Mouse (Mus musculus) neutrophil, adult 5-6 weeks (primary cell): Measurements from ENCODE around the gene Atp8a2. TPM values are rescaled to one million over a fixed set of nuclear protein-coding genes. Genes with fewer than 3 reads are reported as not detected.
"Not testable (repeated sequence)": the region's sequence is repeated elsewhere in the genome, so short reads cannot be mapped to it uniquely, and the experiment has no call there.

Experiments used
- ATAC-seq: fragments of 151-379, 151-347 bp; 2 replicates; pipeline ENCODE4 v1.8.0; 2017; ENCODE audit warnings: mild to moderate bottlenecking, moderate TSS enrichment; ENCODE audit not compliant: insufficient number of reproducible peaks, poor library complexity, low FRiP score, severe bottlenecking; ENCODE audit errors: extremely low read depth
- total RNA-seq: library from RNA; stranded (forward); fragments of 200-1000 nt; gene quantifications from 2 replicates; pipeline ENCODE4 v1.2.3, GENCODE M21; 2017

Gene Atp8a2
- total RNA-seq, 1 experiment from 2014 or later: 0.23 TPM

GRCm38 (mm10) chr14:59820115-59820419 lies 376.9 kb downstream of the Atp8a2 start:
- ATAC-seq: no peak

DNA sequence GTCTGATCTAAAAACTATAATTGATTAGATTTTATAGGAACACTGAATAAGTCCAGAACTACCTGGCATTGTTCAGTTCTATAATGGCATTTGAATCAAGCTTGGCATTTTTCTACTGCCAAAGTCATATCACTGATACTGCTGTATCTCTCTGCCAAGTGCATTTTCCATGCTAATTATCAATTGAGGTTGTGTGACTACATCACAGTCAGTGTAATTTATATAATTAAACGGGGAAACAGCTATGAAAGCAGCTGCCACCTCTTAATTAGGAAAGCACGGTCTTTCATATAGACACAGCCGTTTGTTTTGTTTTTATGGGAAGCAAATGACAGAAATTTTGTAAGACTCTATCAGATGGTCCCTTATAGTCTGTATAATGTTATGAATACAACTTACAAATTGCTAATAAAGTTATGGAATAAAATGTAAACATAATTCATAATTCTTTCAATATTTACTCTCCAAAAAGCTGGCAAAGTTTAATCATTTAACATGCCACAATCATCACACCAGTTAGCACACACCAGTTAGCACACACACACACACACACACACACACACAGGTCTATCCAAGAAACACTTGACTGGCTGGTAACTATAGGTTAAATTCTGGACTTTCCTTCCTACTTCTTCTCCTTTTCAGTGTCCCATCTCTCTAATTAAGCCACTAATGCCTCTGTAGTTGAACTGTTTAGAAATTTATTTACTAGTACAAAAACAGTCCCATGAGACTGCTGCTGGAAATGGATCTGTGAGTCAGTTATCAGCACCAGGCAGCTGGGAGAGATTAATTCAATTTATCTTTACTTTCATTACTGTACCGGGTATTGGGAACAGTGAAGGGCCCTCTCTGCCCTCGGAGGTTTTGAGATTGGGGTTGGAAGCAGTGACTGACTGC lies 377.5 kb downstream of the Atp8a2 start:
- ATAC-seq: no peak

DNA sequence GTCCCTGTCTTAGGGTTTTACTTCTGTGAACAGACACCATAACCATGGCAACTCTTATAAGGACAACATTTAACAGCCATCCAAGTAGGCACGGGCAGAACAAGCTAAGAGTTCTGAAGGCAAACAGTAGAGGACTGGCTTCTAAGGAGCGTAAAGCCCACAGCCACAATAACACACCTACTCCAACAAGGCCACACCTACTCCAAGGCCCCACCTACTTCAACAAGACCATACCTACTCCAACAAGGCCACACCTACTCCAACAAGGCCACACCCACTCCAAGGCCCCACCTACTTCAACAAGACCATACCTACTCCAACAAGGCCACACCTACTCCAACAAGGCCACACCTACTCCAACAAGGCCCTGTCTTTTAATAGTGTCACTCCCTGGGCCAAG lies 386.7 kb downstream of the Atp8a2 start:
- not testable (repeated sequence) for ATAC-seq

DNA sequence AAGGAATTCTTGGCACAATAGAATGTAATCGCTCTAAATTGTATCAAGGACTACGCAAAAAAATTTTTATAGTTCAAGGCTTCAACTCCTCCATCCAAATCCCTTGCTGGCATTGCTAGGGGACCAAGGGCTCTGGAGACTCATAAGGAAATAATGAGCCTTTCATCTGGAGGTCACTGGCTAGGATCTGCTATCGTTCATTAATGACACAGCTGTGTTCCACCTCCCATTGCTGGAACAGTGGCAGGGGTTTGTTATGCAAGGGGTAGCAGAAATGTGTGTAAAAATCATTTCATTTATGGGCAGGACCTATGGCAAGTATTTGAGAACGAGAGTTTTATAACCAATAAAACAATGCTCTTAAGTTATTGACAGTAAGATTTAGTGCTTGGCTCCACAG lies 387.2 kb downstream of the Atp8a2 start:
- ATAC-seq: no peak

DNA sequence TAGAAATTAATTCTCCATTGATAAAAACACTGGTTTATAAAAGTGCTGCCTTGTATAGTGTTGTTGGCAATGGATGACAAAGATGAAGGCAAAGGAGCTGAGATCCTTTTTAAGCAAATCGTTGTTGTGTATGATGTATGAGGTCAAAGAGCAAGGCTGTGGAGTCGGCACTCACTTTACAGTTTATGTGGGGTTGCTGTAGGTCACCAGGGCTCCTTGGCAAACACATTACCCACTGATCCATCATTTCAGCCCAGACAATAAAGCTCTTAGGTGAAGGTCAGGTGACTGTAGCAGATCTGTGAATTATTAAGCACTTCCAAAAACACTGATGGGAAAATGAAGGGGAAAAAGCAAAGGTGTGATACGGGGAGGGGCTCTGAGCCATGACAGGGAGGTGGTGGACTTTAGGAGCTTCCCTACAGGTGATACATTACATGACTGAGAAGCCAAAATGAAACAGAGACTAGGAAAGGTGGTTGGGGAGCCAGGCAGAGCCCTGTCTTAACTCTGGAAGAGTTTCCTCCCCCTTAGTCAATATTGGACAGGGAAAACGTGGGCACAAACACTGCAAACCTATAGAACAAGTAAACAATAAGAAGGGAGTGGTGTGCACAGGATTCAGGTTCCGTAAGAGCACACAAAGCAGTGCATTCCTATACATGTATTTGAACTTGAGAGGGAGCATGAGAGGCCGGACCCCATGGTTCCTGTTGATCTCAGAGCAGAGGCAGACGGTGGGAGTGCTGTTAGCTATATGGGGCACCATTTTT lies 389.3 kb downstream of the Atp8a2 start:
- ATAC-seq: no peak

DNA sequence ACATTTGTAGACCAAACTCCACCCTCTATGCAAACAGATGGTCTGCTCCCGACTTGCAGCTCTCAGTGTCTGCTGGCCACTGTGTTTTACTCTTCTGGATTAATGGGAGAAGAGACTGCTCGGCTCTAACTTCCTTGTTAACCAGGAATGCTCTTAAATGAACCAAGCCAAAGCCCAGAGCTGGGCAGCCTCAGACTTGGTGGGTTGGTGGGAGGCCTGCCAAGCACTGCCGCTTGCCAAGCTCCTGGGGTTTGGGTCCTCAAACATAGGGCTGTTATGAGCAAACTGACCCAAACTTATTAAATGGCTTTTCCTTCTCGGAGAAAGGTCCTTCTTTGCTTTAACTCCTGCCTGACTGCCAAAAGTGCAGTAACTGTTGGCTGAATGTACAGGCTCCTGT lies 390.1 kb downstream of the Atp8a2 start:
- no peak for ATAC-seq

DNA sequence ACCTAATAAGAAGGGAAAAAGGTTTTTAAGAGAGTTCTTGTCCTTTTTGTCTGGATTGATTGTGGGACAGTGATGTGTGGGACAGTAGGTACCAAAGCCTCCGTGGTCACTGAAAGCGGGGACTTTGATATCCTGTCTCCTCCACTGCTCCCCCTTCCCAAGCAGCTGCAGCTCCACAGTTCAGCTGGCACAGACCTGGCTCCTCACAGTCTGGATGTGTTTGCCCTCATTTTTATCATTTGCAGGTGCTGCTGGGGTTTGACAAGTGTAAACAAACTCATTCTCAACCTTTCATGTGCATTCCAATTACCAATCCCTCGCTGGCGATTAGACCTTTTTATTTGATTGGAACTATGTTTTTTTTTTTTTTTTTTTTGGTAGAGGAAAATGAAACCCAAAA lies 390.8 kb downstream of the Atp8a2 start:
- no peak for ATAC-seq

DNA sequence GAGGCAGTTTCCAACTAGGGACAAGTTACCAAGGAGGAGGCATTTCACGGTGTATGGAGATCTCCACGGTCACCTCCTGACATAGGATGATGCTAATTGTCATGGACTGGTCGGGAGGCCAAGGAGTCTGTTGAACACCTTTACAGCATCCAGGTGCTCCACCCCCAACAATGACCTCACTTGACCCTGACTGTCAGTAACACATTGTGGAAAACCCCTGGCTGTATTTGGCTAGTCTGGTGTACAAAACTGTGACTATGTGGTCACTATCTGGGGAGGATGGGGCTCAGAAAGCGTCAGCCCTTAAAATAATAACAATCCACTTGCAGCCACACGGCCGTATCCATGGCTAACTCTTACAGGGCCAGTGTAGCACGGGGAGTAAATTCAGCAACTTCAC lies 391.3 kb downstream of the Atp8a2 start:
- ATAC-seq: no peak

DNA sequence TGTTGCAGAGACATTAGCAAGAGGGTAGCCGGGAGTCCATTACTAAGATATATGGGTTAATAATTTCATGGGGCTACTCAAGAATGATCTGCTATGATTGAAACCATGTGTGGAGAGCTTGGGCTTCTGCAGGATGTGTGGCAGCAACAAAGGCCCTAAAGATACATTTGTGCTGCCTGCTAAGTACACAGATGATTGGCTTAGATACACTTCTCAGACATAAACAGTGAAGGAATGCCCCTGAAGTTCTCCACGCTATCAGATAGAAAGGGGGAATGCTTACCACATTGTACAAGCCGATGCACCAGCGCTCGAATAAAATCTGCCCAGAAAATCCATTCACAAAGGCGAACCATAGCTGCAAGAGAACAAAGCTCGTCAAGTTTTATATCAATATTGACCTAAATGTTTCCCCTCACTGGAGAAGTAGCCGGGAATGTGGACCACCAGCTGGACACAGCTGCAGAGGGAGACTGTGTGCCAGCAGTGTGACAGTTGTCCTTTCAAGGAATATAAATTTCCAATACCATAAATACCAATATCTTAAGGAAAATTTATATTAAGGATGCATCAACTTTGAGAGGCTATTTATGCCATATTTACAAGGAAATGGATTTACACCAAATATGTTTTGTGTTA lies 394.9 kb downstream of the Atp8a2 start:
- ATAC-seq: no peak

DNA sequence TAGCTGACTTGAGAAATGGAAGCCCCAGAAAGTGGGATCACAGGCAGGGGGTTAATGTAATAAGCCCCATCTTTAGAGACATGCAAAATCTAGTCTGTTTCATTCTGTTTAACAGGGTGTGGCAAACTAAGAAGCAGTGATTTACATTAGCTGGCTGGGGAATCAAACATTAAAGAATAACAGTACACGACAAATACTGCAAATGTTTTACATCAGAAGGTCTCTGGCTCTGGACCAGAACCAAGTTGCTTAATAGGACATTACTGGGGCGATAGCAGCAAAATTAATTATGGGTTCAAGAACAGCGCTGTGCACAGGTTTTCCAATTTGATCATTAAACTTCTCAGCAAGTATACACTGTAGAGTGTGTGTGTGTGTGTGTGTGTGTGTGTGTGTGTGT lies 397.5 kb downstream of the Atp8a2 start:
- ATAC-seq: no peak

- no peak for ATAC-seq
Observed at GRCm38 (mm10) chr14:59793841-59794240, 403.1 kb downstream of the Atp8a2 start.

GRCm38 (mm10) chr14:59783348-59784341 lies 413.3 kb downstream of the Atp8a2 start:
- no peak for ATAC-seq

DNA sequence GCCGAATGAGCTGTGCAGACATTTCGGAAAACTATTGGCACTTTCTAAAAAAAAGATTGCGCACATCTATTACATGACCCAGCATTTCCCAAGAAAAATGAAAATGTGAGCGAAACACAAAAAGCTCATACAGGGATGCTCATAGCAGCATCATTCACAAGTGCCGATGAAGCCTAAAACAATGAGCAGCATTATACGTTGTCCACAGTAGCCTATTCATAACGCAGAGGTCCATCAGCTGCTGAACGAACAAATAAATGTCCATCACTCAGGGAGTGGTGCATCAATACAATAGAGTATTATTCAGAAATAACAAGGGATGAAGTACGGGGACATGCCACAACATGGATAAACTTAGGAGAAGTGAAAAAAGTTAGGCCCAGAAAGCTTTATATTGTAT lies 416.6 kb downstream of the Atp8a2 start:
- no peak for ATAC-seq

DNA sequence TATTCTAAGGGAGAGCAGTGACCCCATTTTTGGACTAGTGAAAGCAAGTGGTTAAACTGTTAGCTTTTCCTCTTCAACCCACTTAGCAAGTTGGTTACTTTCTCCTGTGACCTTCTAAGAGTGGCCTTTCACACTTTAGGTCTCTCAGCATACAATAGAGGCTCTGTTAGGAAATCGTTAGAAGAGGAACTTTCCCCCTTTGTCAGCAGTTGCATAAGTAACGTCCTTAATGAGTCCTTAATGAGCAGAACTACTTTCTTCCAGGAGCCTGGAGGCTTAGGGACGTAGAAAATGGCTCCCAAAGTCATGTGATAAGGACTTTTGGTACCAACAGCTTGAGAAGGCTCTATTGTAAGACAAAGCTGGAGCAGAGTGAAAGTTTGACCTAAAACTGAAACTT lies 434.8 kb downstream of the Atp8a2 start:
- no peak for ATAC-seq

GRCm38 (mm10) chr14:59759900-59760493 lies 437.0 kb downstream of the Atp8a2 start:
- no peak for ATAC-seq

- no peak for ATAC-seq
Observed at GRCm38 (mm10) chr14:59759196-59759839, 437.7 kb downstream of the Atp8a2 start.

DNA sequence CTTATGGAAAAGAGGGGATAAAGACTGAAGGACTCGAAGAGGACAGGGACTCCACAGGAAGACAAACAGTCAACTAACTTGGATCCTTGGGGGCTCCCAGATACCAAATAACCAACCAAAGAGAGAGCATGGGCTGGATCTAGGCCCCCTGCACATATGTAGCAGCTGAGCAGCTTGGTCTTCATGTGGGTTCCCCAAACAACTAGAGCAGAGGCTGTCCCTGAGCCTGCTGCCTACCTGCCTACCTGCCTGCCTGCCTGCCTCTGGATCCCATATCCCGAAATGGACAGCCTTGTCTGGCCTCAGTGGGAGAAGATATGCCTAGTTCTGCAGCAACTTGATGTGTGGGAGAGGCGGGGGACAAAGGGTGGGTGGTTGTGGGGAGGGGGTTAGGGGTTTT lies 444.6 kb downstream of the Atp8a2 start:
- no peak for ATAC-seq

GRCm38 (mm10) chr14:59750005-59750404 lies 447.0 kb downstream of the Atp8a2 start:
- no peak for ATAC-seq
